Mouse (Mus musculus): ENCODE measurements around the gene Degs2. TPM values are rescaled to one million over a fixed set of nuclear protein-coding genes. Genes with fewer than 3 reads are reported as not detected.

Gene Degs2
- polyA plus RNA-seq, 1 experiment from 2014 or later, result 2.5 TPM

DNA sequence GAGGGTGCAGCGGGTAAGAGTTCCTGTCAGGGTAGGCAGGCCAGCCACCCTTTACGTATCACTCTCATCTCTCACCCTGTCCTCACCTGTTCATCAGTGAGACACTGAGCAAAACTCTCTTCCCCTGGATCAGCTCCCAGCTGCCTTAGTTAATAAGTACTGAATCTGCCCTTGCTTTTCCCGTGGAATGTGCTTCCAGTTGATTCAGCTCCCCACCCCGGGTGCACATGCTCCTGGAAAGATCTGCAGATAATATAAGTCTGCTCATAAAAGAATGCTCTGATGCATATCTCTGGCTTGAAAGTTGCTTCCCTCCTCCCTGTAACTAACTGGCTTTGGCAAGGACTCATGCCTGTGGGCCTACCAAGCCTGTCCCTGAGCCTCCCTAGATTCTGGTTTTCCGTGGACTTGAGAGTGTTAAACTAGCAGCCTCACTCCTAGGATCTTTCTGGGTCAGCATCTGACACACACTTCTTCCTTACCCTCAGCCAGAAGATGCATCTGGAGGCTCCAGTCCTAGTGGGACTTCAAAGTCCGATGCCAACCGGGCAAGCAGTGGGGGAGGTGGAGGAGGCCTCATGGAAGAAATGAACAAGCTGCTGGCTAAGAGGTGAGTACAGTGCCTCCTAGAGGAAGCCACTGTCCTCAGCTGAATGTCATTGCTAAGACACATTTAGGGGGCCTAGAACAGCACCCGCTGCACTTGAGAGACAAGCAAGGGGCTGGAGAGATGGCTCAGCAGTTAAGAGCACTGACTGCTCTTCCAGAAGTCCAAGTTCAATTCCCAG lies 26.3 kb downstream of the Degs2 start:
- H3K4me2 ChIP-seq (replicated peaks), result no peak overlapping the region
- peaks cover 80% of the 10 kb centered on the region for H3K36me3 ChIP-seq
- no peaks in the 10 kb centered on the region for H3K27me3 ChIP-seq
- no peak overlapping the region for H3K4me3 ChIP-seq
- WGBS, result 87% methylated on average over 8 of the region's 8 CpGs
- no peaks in the 10 kb centered on the region for H3K4me1 ChIP-seq
- H3K9me3 ChIP-seq, result no peaks in the 10 kb centered on the region
- ATAC-seq (ENCODE audit: low FRiP score, low read depth), result no peak
- no peak overlapping the region for H3K9ac ChIP-seq (replicated peaks)
- H3K27ac ChIP-seq (replicated peaks), result no peak overlapping the region

DNA sequence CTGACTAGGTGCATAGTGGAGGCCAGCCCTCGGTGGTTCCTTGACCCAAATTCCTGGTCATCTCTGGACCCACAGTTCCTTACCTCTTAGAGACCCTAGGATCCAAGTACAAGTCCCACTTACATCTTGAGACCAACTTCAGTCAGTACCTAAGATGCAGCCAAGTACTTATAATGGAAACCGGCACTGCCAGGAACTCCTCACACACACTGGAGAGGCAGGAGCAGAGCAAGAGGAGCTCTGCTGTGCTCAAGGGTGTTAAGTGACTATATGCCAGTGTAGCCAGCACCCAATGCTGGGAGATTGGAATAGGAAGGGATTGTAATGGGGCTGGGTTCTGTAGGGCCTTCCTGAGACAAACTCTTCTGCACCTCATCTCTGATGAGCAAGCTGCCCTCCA lies 27.2 kb downstream of the Degs2 start:
- H3K4me2 ChIP-seq (replicated peaks), result no peak overlapping the region
- 97% methylated on average over 2 of the region's 2 CpGs for WGBS
- no peak overlapping the region for H3K27ac ChIP-seq (replicated peaks)
- no peak for ATAC-seq (ENCODE audit: low FRiP score, low read depth)
- H3K4me3 ChIP-seq, result no peak overlapping the region
- H3K27me3 ChIP-seq, result no peaks in the 10 kb centered on the region
- H3K9me3 ChIP-seq, result no peaks in the 10 kb centered on the region
- H3K36me3 ChIP-seq, result peaks cover 77% of the 10 kb centered on the region
- no peak overlapping the region for H3K9ac ChIP-seq (replicated peaks)
- H3K4me1 ChIP-seq, result no peaks in the 10 kb centered on the region

DNA sequence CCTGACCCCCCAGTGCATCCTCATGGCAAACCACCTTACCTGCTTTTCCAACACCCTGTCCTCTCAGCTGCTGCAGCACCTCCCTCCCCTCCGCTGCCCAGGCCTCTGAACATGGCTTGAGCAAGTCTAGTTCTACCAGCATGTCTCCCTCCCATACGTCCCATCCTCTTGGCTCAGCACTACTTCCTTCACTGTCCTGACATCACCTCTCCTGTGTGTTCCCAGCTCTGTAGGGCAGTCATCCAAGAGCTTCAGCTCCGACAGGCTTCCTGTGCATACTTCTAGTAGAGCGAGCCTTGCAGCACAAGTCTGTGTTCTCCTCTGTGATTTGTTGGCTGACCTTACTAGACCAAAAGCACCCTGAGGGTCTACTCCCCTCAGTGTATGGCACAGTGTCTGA lies 27.6 kb downstream of the Degs2 start:
- H3K27ac ChIP-seq (replicated peaks), result no peak overlapping the region
- H3K9ac ChIP-seq (replicated peaks), result no peak overlapping the region
- peaks cover 76% of the 10 kb centered on the region for H3K36me3 ChIP-seq
- no peak overlapping the region for H3K4me3 ChIP-seq
- WGBS, result 94% methylated on average over 4 of the region's 4 CpGs
- no peaks in the 10 kb centered on the region for H3K4me1 ChIP-seq
- H3K4me2 ChIP-seq (replicated peaks), result no peak overlapping the region
- no peak for ATAC-seq (ENCODE audit: low FRiP score, low read depth)
- no peaks in the 10 kb centered on the region for H3K27me3 ChIP-seq
- no peaks in the 10 kb centered on the region for H3K9me3 ChIP-seq

DNA sequence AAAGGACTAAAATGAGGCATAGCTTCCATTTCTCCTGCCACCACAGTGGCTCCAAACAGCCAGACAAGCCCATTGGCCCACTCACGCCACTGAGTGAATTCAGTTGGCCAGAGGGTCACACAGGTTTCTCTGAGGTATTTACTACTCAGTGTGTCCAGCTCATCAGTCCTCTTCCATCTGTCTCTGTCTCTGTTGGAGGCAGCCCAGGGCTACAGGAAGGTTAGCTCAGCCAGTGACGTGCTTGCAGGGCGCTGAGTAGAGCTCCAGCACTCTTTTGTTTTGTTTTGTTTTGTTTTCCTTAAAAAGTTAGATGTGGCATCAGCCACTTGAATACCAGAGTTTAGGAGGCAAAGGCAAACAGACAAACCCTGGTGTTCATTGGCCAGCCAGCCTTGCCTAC lies 28.6 kb downstream of the Degs2 start:
- 86% methylated on average over 3 of the region's 3 CpGs for WGBS
- Histone ChIP-seq H3K4me3 (no peak overlapping the region), H3K4me1 (no peaks in the 10 kb centered on the region; the same call in 1 of the 2 replicates), H3K27me3 (no peaks in the 10 kb centered on the region), H3K36me3 (peaks cover 66% of the 10 kb centered on the region), H3K9me3 (no peaks in the 10 kb centered on the region), H3K9ac (replicated peaks) (no peak overlapping the region), H3K27ac (replicated peaks) (no peak overlapping the region), H3K4me2 (replicated peaks) (no peak overlapping the region)
- ATAC-seq (ENCODE audit: low FRiP score, low read depth), result no peak

DNA sequence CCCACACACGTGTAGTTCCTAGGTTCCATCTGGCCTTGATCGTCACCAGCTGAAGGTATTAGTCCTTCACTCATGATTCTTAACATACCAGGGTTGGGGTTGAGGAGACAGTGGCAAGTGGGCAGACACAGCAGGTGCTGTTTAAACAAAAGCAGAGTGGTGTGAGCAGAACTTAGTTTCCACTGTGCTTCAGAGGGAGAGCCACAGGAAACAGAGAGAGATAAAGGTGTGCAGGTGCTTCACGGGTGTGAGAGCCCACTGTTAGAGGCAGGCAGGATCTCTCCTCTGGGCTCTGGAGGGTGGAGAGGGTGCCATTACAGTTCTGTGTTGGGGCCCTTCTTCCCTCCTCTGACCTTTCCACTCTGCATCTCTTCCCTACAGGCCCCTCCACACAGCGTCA lies 29.2 kb downstream of the Degs2 start:
- WGBS, result 95% methylated on average over 4 of the region's 4 CpGs
- ATAC-seq (ENCODE audit: low FRiP score, low read depth), result no peak
- Histone ChIP-seq H3K9me3 (no peaks in the 10 kb centered on the region), H3K4me1 (no peaks in the 10 kb centered on the region; the same call in 1 of the 2 replicates), H3K4me3 (no peak overlapping the region), H3K36me3 (peaks cover 64% of the 10 kb centered on the region), H3K4me2 (replicated peaks) (no peak overlapping the region), H3K9ac (replicated peaks) (no peak overlapping the region), H3K27ac (replicated peaks) (no peak overlapping the region), H3K27me3 (no peaks in the 10 kb centered on the region)

DNA sequence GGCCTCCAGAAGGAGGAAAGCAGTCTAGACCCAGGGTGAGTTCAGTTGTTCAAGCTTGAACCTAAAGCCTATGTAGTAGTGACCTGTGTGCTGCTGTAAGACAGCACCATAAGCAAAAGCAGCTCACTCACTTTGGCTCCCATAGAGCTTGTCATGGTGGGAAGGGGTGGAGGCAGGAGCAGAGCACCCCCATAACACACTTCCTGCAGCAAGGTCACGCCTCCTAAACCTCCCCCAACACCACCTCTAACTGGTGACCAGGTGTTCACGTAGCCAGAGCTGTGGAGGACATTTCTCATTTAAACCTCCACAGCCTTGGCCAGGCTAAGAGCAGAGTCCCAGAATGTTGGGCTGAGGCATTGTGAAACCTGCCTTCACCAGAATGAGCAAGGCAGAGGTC lies 30.6 kb downstream of the Degs2 start:
- H3K4me2 ChIP-seq (replicated peaks), result no peak overlapping the region
- no peaks in the 10 kb centered on the region; the same call in 1 of the 2 replicates for H3K4me1 ChIP-seq
- no peak overlapping the region for H3K27ac ChIP-seq (replicated peaks)
- no peak overlapping the region for H3K4me3 ChIP-seq
- no peak overlapping the region for H3K9ac ChIP-seq (replicated peaks)
- WGBS, result 98% methylated on average over 2 of the region's 2 CpGs
- no peak for ATAC-seq (ENCODE audit: low FRiP score, low read depth)
- H3K9me3 ChIP-seq, result no peaks in the 10 kb centered on the region
- H3K27me3 ChIP-seq, result no peaks in the 10 kb centered on the region
- peaks cover 51% of the 10 kb centered on the region for H3K36me3 ChIP-seq

DNA sequence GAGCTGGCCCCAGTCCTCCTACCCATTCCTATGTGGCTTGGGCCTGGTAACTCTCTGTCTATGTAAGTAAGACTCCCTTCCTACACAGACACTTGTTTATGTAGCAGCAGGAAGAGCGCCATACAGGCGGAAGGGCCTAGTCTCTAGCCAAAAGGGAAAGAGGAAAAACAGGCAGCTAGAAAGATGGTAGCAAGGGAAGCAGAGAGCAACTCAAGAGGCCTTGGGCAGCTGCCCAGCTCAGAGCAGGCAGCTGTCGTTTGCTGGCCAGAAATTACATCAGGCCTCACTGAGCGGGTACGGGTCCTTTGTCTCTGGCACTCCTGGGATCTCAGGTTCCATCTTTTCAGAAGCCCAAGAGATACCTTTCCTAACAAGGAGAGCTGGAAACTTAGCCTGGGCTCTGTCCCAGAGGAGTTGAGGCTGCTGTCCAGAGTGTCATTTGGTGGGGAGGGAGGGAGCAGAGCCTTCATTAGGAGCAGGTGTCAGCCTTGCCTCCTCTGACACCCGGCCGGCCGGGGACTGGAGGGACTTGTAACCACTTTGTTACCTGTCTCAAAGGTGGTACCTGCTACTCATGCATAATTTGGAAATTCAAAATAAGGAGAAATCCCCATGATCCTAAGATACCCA lies 33.4 kb downstream of the Degs2 start:
- Histone ChIP-seq H3K9ac (replicated peaks) (no peak overlapping the region), H3K27ac (replicated peaks) (peak overlapping the region; percentile 26), H3K27me3 (no peaks in the 10 kb centered on the region), H3K4me3 (no peak overlapping the region), H3K4me1 (no peaks in the 10 kb centered on the region; the same call in 1 of the 2 replicates), H3K9me3 (no peaks in the 10 kb centered on the region), H3K36me3 (peaks cover 33% of the 10 kb centered on the region), H3K4me2 (replicated peaks) (no peak overlapping the region)
- WGBS, result 83% methylated on average over 8 of the region's 8 CpGs
- no peak for ATAC-seq (ENCODE audit: low FRiP score, low read depth)

DNA sequence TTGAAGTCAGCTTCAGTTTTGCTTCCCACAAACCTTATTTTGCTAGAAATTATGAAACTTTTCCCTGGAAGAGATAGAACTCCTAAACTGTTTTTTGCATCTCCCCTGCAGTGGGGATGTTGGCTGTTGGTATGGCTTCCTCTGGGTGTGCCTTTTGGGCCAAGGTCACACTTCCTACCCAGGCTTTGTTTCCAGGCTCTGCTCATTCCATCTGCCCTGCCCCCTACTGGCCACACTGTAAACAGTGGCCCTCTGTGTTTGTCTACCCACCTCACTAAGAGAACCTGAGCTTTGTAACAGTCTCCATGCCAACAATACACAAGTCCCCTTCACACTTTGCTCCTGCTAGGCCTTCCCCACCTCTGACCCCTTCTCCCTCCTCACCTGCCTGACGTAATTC lies 44.8 kb downstream of the Degs2 start:
- no peak overlapping the region for H3K27ac ChIP-seq (replicated peaks)
- ATAC-seq (ENCODE audit: low FRiP score, low read depth), result no peak
- no peak overlapping the region for H3K4me3 ChIP-seq
- no peak overlapping the region for H3K9ac ChIP-seq (replicated peaks)
- H3K27me3 ChIP-seq, result no peaks in the 10 kb centered on the region
- peaks cover 61% of the 10 kb centered on the region for H3K36me3 ChIP-seq
- no peak overlapping the region for H3K4me2 ChIP-seq (replicated peaks)
- H3K4me1 ChIP-seq, result no peaks in the 10 kb centered on the region
- WGBS, result 82% methylated on average over 1 of the region's 1 CpGs
- H3K9me3 ChIP-seq, result no peaks in the 10 kb centered on the region

DNA sequence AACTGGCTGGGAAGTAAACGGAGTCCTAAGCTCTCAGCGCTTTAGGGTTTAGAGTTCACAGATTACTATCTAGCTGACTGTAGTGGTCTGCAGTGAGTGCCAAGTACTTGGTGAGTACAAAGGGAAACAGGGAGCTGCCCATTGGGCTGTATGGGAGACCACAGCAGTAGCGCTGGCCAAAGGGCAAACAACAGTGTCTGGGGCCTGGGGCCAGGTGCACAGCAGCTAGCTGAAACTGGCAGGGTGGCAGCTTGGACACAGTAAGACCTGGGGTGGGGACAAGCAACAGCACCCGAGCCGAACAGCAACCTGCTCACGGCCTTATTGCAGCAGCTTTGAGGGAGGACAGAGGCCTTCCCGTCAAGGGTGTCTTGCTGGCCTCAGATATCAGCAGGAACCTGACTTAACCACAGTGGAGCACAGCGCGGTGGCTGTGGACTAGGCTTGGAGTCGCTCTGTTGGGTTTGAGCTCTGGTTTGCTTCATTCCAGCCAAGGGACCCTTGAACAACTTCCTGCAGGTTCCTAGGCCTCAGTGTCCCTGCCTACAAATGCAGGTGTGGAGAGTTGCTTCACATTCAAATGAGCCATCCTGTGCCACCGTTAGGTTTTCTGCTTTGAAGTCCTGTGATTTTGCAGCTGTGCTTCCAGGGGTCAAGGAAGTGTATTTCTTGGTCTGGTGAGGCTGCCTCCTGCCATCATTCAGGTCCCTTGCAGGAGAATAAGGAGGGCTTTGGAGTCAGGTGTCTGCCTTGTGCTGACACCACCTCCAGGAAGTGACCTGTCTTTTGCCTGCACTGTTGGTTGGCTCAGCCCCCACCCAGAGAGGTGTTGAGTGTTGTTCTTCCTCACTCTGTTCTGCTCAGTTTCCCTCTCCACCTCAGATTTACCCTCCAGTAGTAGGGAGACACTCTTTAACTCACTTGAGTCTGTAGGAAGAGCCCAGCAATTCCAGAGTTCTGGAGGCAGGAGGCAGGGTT lies 48.5 kb downstream of the Degs2 start:
- Histone ChIP-seq H3K9me3 (no peaks in the 10 kb centered on the region), H3K27ac (replicated peaks) (no peak overlapping the region), H3K36me3 (peaks cover 75% of the 10 kb centered on the region), H3K27me3 (no peaks in the 10 kb centered on the region), H3K4me1 (no peaks in the 10 kb centered on the region), H3K4me3 (no peak overlapping the region), H3K9ac (replicated peaks) (no peak overlapping the region), H3K4me2 (replicated peaks) (no peak overlapping the region)
- no peak for ATAC-seq (ENCODE audit: low FRiP score, low read depth)
- WGBS, result 92% methylated on average over 11 of the region's 11 CpGs

DNA sequence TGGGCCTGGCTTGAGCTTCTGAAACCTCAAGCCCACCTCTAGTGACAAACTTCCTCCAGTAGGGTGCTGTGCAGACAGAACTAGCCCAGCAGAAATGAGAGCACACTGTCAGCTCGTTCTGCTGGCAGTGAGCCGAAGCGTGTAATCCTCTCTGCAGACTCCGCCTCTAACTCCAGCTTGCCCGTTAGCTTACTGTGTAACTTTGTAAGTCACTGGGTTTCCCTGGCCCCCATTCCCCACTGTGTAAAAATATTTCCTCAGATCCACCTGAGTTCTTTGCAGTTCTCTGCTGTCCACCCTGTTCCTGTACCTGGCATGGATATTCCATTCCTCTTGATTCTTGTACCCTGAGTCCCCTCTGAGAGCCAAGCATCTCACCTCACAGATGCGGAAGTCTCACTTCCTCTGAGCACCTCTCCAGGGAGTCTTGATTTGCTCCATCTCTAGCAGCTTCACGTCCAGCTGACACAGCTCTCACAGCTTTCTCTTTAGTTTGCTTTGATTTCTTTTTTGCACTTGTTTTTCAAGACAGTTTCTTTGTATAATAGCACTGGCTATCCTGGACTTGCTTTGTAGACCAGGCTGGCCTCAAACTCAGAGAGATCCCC lies 51.0 kb downstream of the Degs2 start:
- WGBS, result 48% methylated on average over 7 of the region's 7 CpGs
- Histone ChIP-seq H3K36me3 (peaks cover 74% of the 10 kb centered on the region), H3K9me3 (no peaks in the 10 kb centered on the region), H3K4me3 (no peak overlapping the region), H3K4me1 (no peaks in the 10 kb centered on the region), H3K27ac (replicated peaks) (no peak overlapping the region), H3K27me3 (no peaks in the 10 kb centered on the region), H3K4me2 (replicated peaks) (no peak overlapping the region), H3K9ac (replicated peaks) (no peak overlapping the region)
- no peak for ATAC-seq (ENCODE audit: low FRiP score, low read depth)

DNA sequence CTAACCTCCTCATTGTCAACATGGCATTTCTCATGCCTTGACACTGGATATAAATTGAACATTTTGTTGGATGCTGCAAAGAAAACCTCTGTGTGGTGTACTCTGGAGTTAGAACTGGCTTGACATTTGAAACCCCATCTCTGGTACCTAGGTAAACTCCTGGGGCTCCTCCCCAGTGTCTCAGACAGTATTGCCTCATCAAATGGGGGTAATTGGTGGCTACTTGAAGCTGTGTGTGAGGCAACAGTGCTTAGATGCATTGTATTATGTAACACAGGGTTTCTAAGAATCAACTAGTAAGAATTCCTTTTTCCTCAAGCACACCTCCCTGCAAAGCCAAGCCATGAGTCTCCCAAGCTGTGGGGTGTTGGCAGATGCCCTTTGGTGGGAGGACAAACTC lies 54.3 kb downstream of the Degs2 start:
- H3K4me2 ChIP-seq (replicated peaks), result no peak overlapping the region
- no peaks in the 10 kb centered on the region for H3K4me1 ChIP-seq
- no peaks in the 10 kb centered on the region for H3K9me3 ChIP-seq
- H3K27me3 ChIP-seq, result no peaks in the 10 kb centered on the region
- H3K4me3 ChIP-seq, result no peak overlapping the region
- H3K27ac ChIP-seq (replicated peaks), result no peak overlapping the region
- ATAC-seq (ENCODE audit: low FRiP score, low read depth), result no peak
- H3K36me3 ChIP-seq, result peaks cover 50% of the 10 kb centered on the region
- H3K9ac ChIP-seq (replicated peaks), result no peak overlapping the region

All from midbrain, embryonic 12.5 days (tissue).